Comparison of ENCODE assay signal across 32 mouse cellular contexts in the genomic region with DNA sequence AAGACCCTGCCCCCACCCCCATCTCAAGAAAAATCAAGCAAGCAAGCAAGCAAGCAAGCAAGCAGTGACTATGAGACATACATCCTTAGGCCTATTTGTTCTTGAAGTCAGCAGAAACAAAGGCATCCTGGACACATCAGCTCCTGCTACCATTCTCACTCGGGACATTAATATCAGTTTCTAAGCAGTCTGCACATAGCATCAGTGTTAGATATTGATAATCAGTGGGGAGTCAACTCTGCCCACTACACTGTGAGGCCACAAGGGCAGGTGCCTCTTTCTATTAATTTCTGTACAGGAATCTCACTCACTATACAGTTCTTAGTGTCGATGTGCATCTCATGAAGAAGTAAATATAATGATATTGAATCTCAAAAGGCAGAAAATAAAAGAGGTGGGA. TPM values are rescaled to one million over a fixed set of nuclear protein-coding genes. Genes with fewer than 3 reads are reported as not detected.
A peak's percentile ranks its signal among the peaks of the same experiment; 100 is the strongest.
DNase-seq lines count a peak whose midpoint lies in the region; ATAC-seq and TF ChIP-seq lines count a peak whose summit lies in the region.
"Had no signal": no experiment of that assay in that cellular context is flagged by ENCODE, and none has a peak within 500 bp of the region (broad histone marks: within the 10 kb centered on the region; RNA-seq: fewer than 3 reads in every experiment).

No protein-coding gene starts in this region.

- no peak for TF ChIP-seq CTCF in MEL (IDR thresholded peaks at IDR 0.05 in 2 of 3, conservative IDR thresholded peaks at IDR 0.05 in 1 of 3; ENCODE audit: control insufficient read depth in 1 of 3, insufficient read depth in 1 of 3, low read depth in 2 of 3, low read length in 3 of 3, poor library complexity in 1 of 3, severe bottlenecking in 1 of 3)

- no peak for TF ChIP-seq RAD21 in MEL (IDR thresholded peaks at IDR 0.05; ENCODE audit: low read depth, low read length)

- H3K4me2 ChIP-seq in liver, embryonic 13.5 days: peak overlapping the region; percentile 67
- no peak overlapping the region for H3K4me2 ChIP-seq in hindbrain, embryonic 16.5 days (ENCODE audit: low read length)
- H3K4me2 ChIP-seq: embryonic facial prominence, embryonic 15.5 days; heart, embryonic 12.5 days; hindbrain, embryonic 14.5 days; limb, embryonic 13.5 days had no signal

- H3K27me3 ChIP-seq in MEL (ENCODE audit: control insufficient read depth in 1 of 2, insufficient read depth in 2 of 2, low read length in 2 of 2): no peaks in the 10 kb centered on the region
- no peaks in the 10 kb centered on the region for H3K27me3 ChIP-seq in erythroblast, embryonic 14.5 days (ENCODE audit: control insufficient read depth)
- no peaks in the 10 kb centered on the region for H3K27me3 ChIP-seq in liver, embryonic 13.5 days
- no peaks in the 10 kb centered on the region for H3K27me3 ChIP-seq in hindbrain, embryonic 16.5 days (replicated peaks; ENCODE audit: control insufficient read depth, insufficient read depth, low read length)
- H3K27me3 ChIP-seq: embryonic facial prominence, embryonic 15.5 days; heart, embryonic 12.5 days; limb, embryonic 13.5 days had no signal

- H3K4me1 ChIP-seq in MEL (ENCODE audit: control insufficient read depth in 1 of 2, insufficient read depth in 2 of 2, low read length in 2 of 2): peaks cover 37 to 62% of the 10 kb centered on the region in 2 experiments
- peaks cover 89% of the 10 kb centered on the region for H3K4me1 ChIP-seq in erythroblast, embryonic 14.5 days (ENCODE audit: control insufficient read depth)
- peaks cover 87% of the 10 kb centered on the region for H3K4me1 ChIP-seq in liver, embryonic 13.5 days (replicated peaks)
- peaks cover 5% of the 10 kb centered on the region for H3K4me1 ChIP-seq in hindbrain, embryonic 16.5 days (ENCODE audit: control insufficient read depth, insufficient read depth, low read depth, low read length)

- DNase-seq in MEL (ENCODE audit: low read depth, low spot score): peak; percentile 38
- DNase-seq in liver, embryonic 13.5 days: peak; percentile 27
- no peak for DNase-seq in layer of hippocampus, postnatal 10 days (ENCODE audit: low spot score in 2 of 2)
- no peak for DNase-seq in thymus, postnatal 10 days (ENCODE audit: low spot score in 2 of 2)
- DNase-seq: adrenal gland, postnatal 25 days; cerebellum, adult 18-20 months; cerebellum, postnatal 10 days; gastrocnemius, adult 2 months; gastrocnemius, postnatal 36 days; heart, adult 18-20 months; heart, postnatal 4 days; kidney, adult 11 months; kidney, postnatal 14 days; lung, adult 2 months; lung, postnatal 14 days; midbrain, embryonic 14.5 days; retina, postnatal 1 day; right cerebral cortex, postnatal 25 days; thymus, adult 18-20 months; thymus, postnatal 36 days had no signal

- ATAC-seq in liver, embryonic 13.5 days (ENCODE audit: low read depth): peak; percentile 93
- ATAC-seq in megakaryocyte progenitor cell, adult 5-6 weeks (replicated peaks; ENCODE audit: poor library complexity): 0 out of 2 replicates have a peak, but pooled peaks have one; percentile 29
- ATAC-seq in hindbrain, embryonic 16.5 days: no peak
- ATAC-seq: CD4-positive, CD25-positive, alpha-beta regulatory T cell, adult 4 months; forebrain, embryonic 16.5 days; inflammation-experienced regulatory T-cells, adult 6 months had no signal

- H3K79me2 ChIP-seq in MEL (ENCODE audit: control insufficient read depth, insufficient read depth, low read length, poor library complexity): peaks cover 21% of the 10 kb centered on the region

- peak overlapping the region; percentile 38 for H3K9ac ChIP-seq in MEL (ENCODE audit: control insufficient read depth, low read depth, low read length, poor library complexity, severe bottlenecking)
- H3K9ac ChIP-seq in liver, embryonic 13.5 days: peak overlapping the region; percentile 62
- no peak overlapping the region for H3K9ac ChIP-seq in hindbrain, embryonic 16.5 days (ENCODE audit: low read depth, low read length)
- H3K9ac ChIP-seq: embryonic facial prominence, embryonic 15.5 days; heart, embryonic 12.5 days; hindbrain, embryonic 14.5 days; limb, embryonic 13.5 days had no signal

- no peak for TF ChIP-seq POLR2A in MEL (IDR thresholded peaks at IDR 0.05; ENCODE audit: control insufficient read depth in 1 of 2, insufficient read depth in 1 of 2, low read depth in 1 of 2, low read length in 2 of 2, poor library complexity in 1 of 2)

- H3K27ac ChIP-seq in MEL (ENCODE audit: control insufficient read depth, low read depth, low read length): peak overlapping the region; percentile 57
- peak overlapping the region; percentile 92 for H3K27ac ChIP-seq in liver, embryonic 13.5 days
- no peak overlapping the region for H3K27ac ChIP-seq in hindbrain, embryonic 16.5 days (ENCODE audit: low read depth, low read length)
- H3K27ac ChIP-seq: embryonic facial prominence, embryonic 10.5 days; embryonic facial prominence, embryonic 15.5 days; forebrain, embryonic 10.5 days; gastrocnemius, adult 2 months; hindbrain, embryonic 14.5 days; limb, embryonic 13.5 days had no signal

- no peaks in the 10 kb centered on the region for H3K9me3 ChIP-seq in MEL (replicated peaks; ENCODE audit: insufficient read depth, low read length)
- H3K9me3 ChIP-seq in erythroblast, embryonic 14.5 days (ENCODE audit: control insufficient read depth, low read length): no peaks in the 10 kb centered on the region
- H3K9me3 ChIP-seq in liver, embryonic 13.5 days (replicated peaks): no peaks in the 10 kb centered on the region
- no peaks in the 10 kb centered on the region for H3K9me3 ChIP-seq in hindbrain, embryonic 16.5 days (ENCODE audit: control insufficient read depth, low read length)
- H3K9me3 ChIP-seq: embryonic facial prominence, embryonic 10.5 days; embryonic facial prominence, embryonic 15.5 days; forebrain, embryonic 10.5 days; heart, embryonic 12.5 days; limb, embryonic 13.5 days had no signal

- H3K36me3 ChIP-seq in MEL (ENCODE audit: control insufficient read depth in 1 of 2, insufficient read depth in 2 of 2, low read length in 2 of 2): peaks cover 3 to 59% of the 10 kb centered on the region in 2 experiments; a peak in 3 of 4 replicates
- H3K36me3 ChIP-seq in erythroblast, embryonic 14.5 days (ENCODE audit: control insufficient read depth): peaks cover 34% of the 10 kb centered on the region
- H3K36me3 ChIP-seq in liver, embryonic 13.5 days: 0 out of 2 replicates have a peak, but pooled peaks cover 2% of the 10 kb centered on the region
- no peaks in the 10 kb centered on the region for H3K36me3 ChIP-seq in hindbrain, embryonic 16.5 days (ENCODE audit: control insufficient read depth, insufficient read depth, low read length)
- H3K36me3 ChIP-seq: embryonic facial prominence, embryonic 10.5 days; embryonic facial prominence, embryonic 15.5 days; heart, embryonic 12.5 days; limb, embryonic 13.5 days had no signal

- 21% methylated on average over 2 of the region's 2 CpGs for WGBS in liver, embryonic 13.5 days (ENCODE audit: insufficient replicate concordance)
- 81% methylated on average over 2 of the region's 2 CpGs for WGBS in hindbrain, embryonic 16.5 days

- H3K4me3 ChIP-seq in MEL (ENCODE audit: control insufficient read depth in 1 of 2, insufficient read depth in 1 of 2, low read depth in 2 of 2, low read length in 2 of 2): peak overlapping the region; percentile 3 to 49; a peak in 3 of 4 replicates
- H3K4me3 ChIP-seq in erythroblast, embryonic 14.5 days (replicated peaks): peak overlapping the region; percentile 48
- H3K4me3 ChIP-seq in liver, embryonic 13.5 days (replicated peaks): peak overlapping the region; percentile 36
- H3K4me3 ChIP-seq in hindbrain, embryonic 16.5 days (ENCODE audit: low read length): no peak overlapping the region
- H3K4me3 ChIP-seq: embryonic facial prominence, embryonic 10.5 days; embryonic facial prominence, embryonic 15.5 days; forebrain, embryonic 10.5 days; gastrocnemius, adult 2 months; heart, embryonic 12.5 days; limb, embryonic 13.5 days had no signal

- TF ChIP-seq EP300 in MEL (IDR thresholded peaks at IDR 0.05; ENCODE audit: low read depth in 1 of 2, low read length in 2 of 2): peak; percentile 42 to 47; a peak in 1 of 4 replicates

TF ChIP-seq in MEL, 35 proteins besides CTCF, POLR2A, EP300 and RAD21:
- TF ChIP-seq TCF12 (IDR thresholded peaks at IDR 0.05; ENCODE audit: low read depth, low read length): peak; percentile 29; the same call in 1 of the 2 replicates
- TF ChIP-seq GATA1 (IDR thresholded peaks at IDR 0.05; ENCODE audit: low read depth, low read length): peak; percentile 40; the same call in 1 of the 2 replicates
- no peak for TF ChIP-seq UBTF (IDR thresholded peaks at IDR 0.05; ENCODE audit: borderline replicate concordance, insufficient read depth, low read depth, low read length)
- 0 out of 2 replicates have a peak, but pooled peaks have one; percentile 9 for TF ChIP-seq TBP (IDR thresholded peaks at IDR 0.05; ENCODE audit: low read depth, low read length)
- no peak for TF ChIP-seq E2F4 (IDR thresholded peaks at IDR 0.05; ENCODE audit: borderline replicate concordance, low read depth, low read length)

RNA-seq across cellular contexts. Expression of a gene that starts 14.6 kb away (rescaled TPM):
- 20.0 and 24.5 TPM in 2 replicates for total RNA-seq in MEL (2012; rRNA removed)
- 10 to 100 TPM; 21.8 to 70.7 TPM for polyA plus RNA-seq in MEL (2012; ENCODE audit: insufficient read depth in 1 of 2, insufficient read length in 2 of 2, low read depth in 1 of 2, low replicate concordance in 2 of 2, missing spikeins in 1 of 2)
- 0.91 and 1.2 TPM in 2 replicates for polyA plus RNA-seq in erythroblast, embryonic 14.5 days (2012)
- polyA plus RNA-seq in liver, embryonic 13.5 days (2015; fragmentation: Nextera tagmentation; extraction: Ambion mirVana): 35.3 and 42.9 TPM in 2 replicates
- 56.8 and 61.7 TPM in 2 replicates for total RNA-seq in megakaryocyte progenitor cell, adult 5-6 weeks (2015)
- 27.2 and 37.2 TPM in 2 replicates for total RNA-seq in megakaryocyte progenitor cell, adult 5-6 weeks (2017)
- 100 to 1,000 TPM; 210 to 233 TPM for total RNA-seq in layer of hippocampus, postnatal 10 days (2021)
- polyA plus RNA-seq in hindbrain, embryonic 16.5 days (2015; fragmentation: Nextera tagmentation; extraction: Ambion mirVana): 112 and 118 TPM in 2 replicates

RNA-seq across cellular contexts. Expression of a gene that starts 33.4 kb away (rescaled TPM):
- total RNA-seq in MEL (2012; rRNA removed): 16.5 and 18.1 TPM in 2 replicates
- 10 to 100 TPM in 1 of 2 experiments, not detected in 1; 12.0 TPM for polyA plus RNA-seq in MEL (2012; ENCODE audit: insufficient read depth in 1 of 2, insufficient read length in 2 of 2, low read depth in 1 of 2, low replicate concordance in 2 of 2, missing spikeins in 1 of 2)
- 0.09 and 0.15 TPM in 2 replicates for polyA plus RNA-seq in erythroblast, embryonic 14.5 days (2012)
- polyA plus RNA-seq in liver, embryonic 13.5 days (2015; fragmentation: Nextera tagmentation; extraction: Ambion mirVana): 6.8 and 6.9 TPM in 2 replicates
- total RNA-seq in megakaryocyte progenitor cell, adult 5-6 weeks (2015): 5.8 and 9.9 TPM in 2 replicates
- 17.5 and 24.8 TPM in 2 replicates for total RNA-seq in megakaryocyte progenitor cell, adult 5-6 weeks (2017)
- 10 to 100 TPM; 11.6 to 14.1 TPM for total RNA-seq in layer of hippocampus, postnatal 10 days (2021)
- 17.7 TPM in 2 replicates for polyA plus RNA-seq in hindbrain, embryonic 16.5 days (2015; fragmentation: Nextera tagmentation; extraction: Ambion mirVana)

Comparison
In these comparisons a context has a peak if more than half of its experiments do, and no peak if none do; other contexts are left out.
1. DNase-seq: peak in MEL (single experiment) and liver, embryonic 13.5 days (single experiment); none in layer of hippocampus, postnatal 10 days (0 of 2) and thymus, postnatal 10 days (0 of 2).
2. RNA of a gene that starts 14.6 kb away (polyA plus RNA-seq): 112 to 118 TPM in hindbrain, embryonic 16.5 days, 21.8 to 70.7 TPM in MEL and 35.3 to 42.9 TPM in liver, embryonic 13.5 days; 0.91 to 1.2 TPM in erythroblast, embryonic 14.5 days; every median in the first group is over 10 times any median in the second.